Mouse (Mus musculus) CH12.LX (cell line): ENCODE data around the gene Abhd6. TPM values are rescaled to one million over a fixed set of nuclear protein-coding genes. Genes with fewer than 3 reads are reported as not detected.
A peak's percentile ranks its signal among the peaks of the same experiment; 100 is the strongest.

ENCODE experiments used
- DNase-seq: peaks from one replicate; pipeline ENCODE4 v3.0.0-alpha.2; 2013; ENCODE audit errors: extremely low read depth
- H3K27ac ChIP-seq: 2 replicates; pipeline ENCODE4 v1.5.1; 2012; ENCODE audit warnings: low read depth, mild to moderate bottlenecking, control low read depth, moderate library complexity; ENCODE audit not compliant: insufficient read depth
- H3K27me3 ChIP-seq: replicated peaks from 2 replicates; pipeline ENCODE3; 2012; ENCODE audit warnings: inconsistent platforms
- H3K36me3 ChIP-seq, 2 experiments: replicated peaks in 1 of 2; 2 replicates each; pipeline versions ENCODE3 to v1.6.1; 2012; ENCODE audit warnings: inconsistent platforms in 1 of 2, low read length in 1 of 2, mild to moderate bottlenecking in 1 of 2, mixed read lengths in 1 of 2, moderate library complexity in 1 of 2; ENCODE audit not compliant: control insufficient read depth in 1 of 2, insufficient read depth in 1 of 2
- H3K4me1 ChIP-seq, 2 experiments: 2 replicates each; pipeline ENCODE4 v1.6.1; 2012; ENCODE audit warnings: inconsistent platforms in 1 of 2, moderate library complexity in 1 of 2; ENCODE audit not compliant: insufficient read depth in 2 of 2, control insufficient read depth in 1 of 2
- H3K4me2 ChIP-seq: 2 replicates; pipeline ENCODE4 v1.6.1; 2012; ENCODE audit warnings: low read depth, mild to moderate bottlenecking, control low read depth; ENCODE audit not compliant: poor library complexity, insufficient read depth, severe bottlenecking
- H3K4me3 ChIP-seq, 3 experiments: fragments of 150-350 bp in 1 of 3; sonication (generic) in 1 of 3; replicated peaks in 1 of 3; 2 replicates each; pipeline versions ENCODE3 to v1.5.1; 2011 to 2012; ENCODE audit warnings: low read depth in 2 of 3, low read length in 2 of 3, mild to moderate bottlenecking in 2 of 3, moderate library complexity in 2 of 3, control low read depth in 1 of 3, improper control_type of control experiment in 1 of 3, inconsistent platforms in 1 of 3, mixed read lengths in 1 of 3; ENCODE audit not compliant: poor library complexity in 1 of 3
- H3K79me2 ChIP-seq: replicated peaks from 2 replicates; pipeline ENCODE4 v1.6.1; 2012; ENCODE audit warnings: mild to moderate bottlenecking, moderate library complexity; ENCODE audit not compliant: control insufficient read depth, poor library complexity, insufficient read depth, severe bottlenecking; ENCODE audit errors: extremely low read depth
- H3K9ac ChIP-seq: 2 replicates; pipeline ENCODE4 v1.6.1; 2012; ENCODE audit warnings: low read depth, mild to moderate bottlenecking, control low read depth, moderate library complexity; ENCODE audit not compliant: insufficient read depth
- H3K9me3 ChIP-seq: replicated peaks from 2 replicates; pipeline ENCODE3; 2012; ENCODE audit warnings: low read length, inconsistent platforms, mixed read lengths
- CHD1 ChIP-seq: IDR thresholded peaks from 2 replicates; pipeline ENCODE4 v1.6.1; 2012; ENCODE audit warnings: low read depth, low read length, improper control_type of control experiment, inconsistent platforms
- CHD2 ChIP-seq: IDR thresholded peaks from 2 replicates; pipeline ENCODE4 v1.6.1; 2011; ENCODE audit warnings: low read length, improper control_type of control experiment
- ELF1 ChIP-seq: IDR thresholded peaks from 2 replicates; pipeline ENCODE4 v1.6.1; 2014; ENCODE audit warnings: low read depth, mild to moderate bottlenecking, inconsistent platforms, low read length, improper control_type of control experiment
- GABPA ChIP-seq: IDR thresholded peaks from 2 replicates; pipeline ENCODE4 v1.6.1; 2012; ENCODE audit warnings: low read depth, low read length, improper control_type of control experiment, inconsistent platforms; ENCODE audit not compliant: insufficient replicate concordance
- KAT2A ChIP-seq: IDR thresholded peaks from 2 replicates; pipeline ENCODE4 v1.6.1; 2012; ENCODE audit warnings: low read length, improper control_type of control experiment, inconsistent platforms; ENCODE audit not compliant: insufficient replicate concordance
- MEF2A ChIP-seq: IDR thresholded peaks from 2 replicates; pipeline ENCODE4 v1.6.1; 2014; ENCODE audit warnings: low read depth, mild to moderate bottlenecking, inconsistent platforms, low read length, improper control_type of control experiment, borderline replicate concordance
- NELFE ChIP-seq: IDR thresholded peaks from 2 replicates; pipeline ENCODE4 v1.6.1; 2011; ENCODE audit warnings: low read depth, low read length, improper control_type of control experiment
- NRF1 ChIP-seq: IDR thresholded peaks from 2 replicates; pipeline ENCODE4 v1.6.1; 2014; ENCODE audit warnings: low read depth, mild to moderate bottlenecking, inconsistent platforms, low read length, improper control_type of control experiment, moderate library complexity
- PAX5 ChIP-seq: IDR thresholded peaks from 2 replicates; pipeline ENCODE4 v1.6.1; 2012; ENCODE audit warnings: low read length, inconsistent platforms, mixed read lengths
- POLR2A ChIP-seq: IDR thresholded peaks from 2 replicates; pipeline ENCODE4 v1.6.1; 2011; ENCODE audit warnings: low read depth, mild to moderate bottlenecking, improper control_type of control experiment, low read length
- POLR2AphosphoS2 ChIP-seq: IDR thresholded peaks from 2 replicates; pipeline ENCODE4 v1.6.1; 2011; ENCODE audit warnings: low read depth, low read length, improper control_type of control experiment
- RAD21 ChIP-seq: IDR thresholded peaks from 2 replicates; pipeline ENCODE4 v1.6.1; 2011; ENCODE audit warnings: low read depth, mild to moderate bottlenecking, low read length, improper control_type of control experiment, moderate library complexity
- RCOR1 ChIP-seq: conservative IDR thresholded peaks from 2 replicates; pipeline ENCODE4 v1.6.1; 2012; ENCODE audit warnings: low read depth, mild to moderate bottlenecking, inconsistent platforms, low read length, improper control_type of control experiment
- SIN3A ChIP-seq: IDR thresholded peaks from 2 replicates; pipeline ENCODE4 v1.6.1; 2012; ENCODE audit warnings: low read length, improper control_type of control experiment, inconsistent platforms
- TBP ChIP-seq: conservative IDR thresholded peaks from 2 replicates; pipeline ENCODE4 v1.6.1; 2011; ENCODE audit warnings: low read depth, low read length, improper control_type of control experiment
- UBTF ChIP-seq: IDR thresholded peaks from 2 replicates; pipeline ENCODE4 v1.6.1; 2012; ENCODE audit warnings: low read depth, mild to moderate bottlenecking, inconsistent platforms, low read length, improper control_type of control experiment, moderate library complexity
- USF2 ChIP-seq: conservative IDR thresholded peaks from 2 replicates; pipeline ENCODE4 v1.6.1; 2011; ENCODE audit warnings: low read depth, low read length, improper control_type of control experiment
- dilution Hi-C: fragments of 300-500 bp; cut with MboI; formaldehyde crosslinking; loops from 2 replicates; pipeline ENCODE4 v1.14.3; 2020; ENCODE audit warnings: low sequenced_read_pairs; ENCODE audit not compliant: extremely low pct_unique_long_range_greater_than_20kb, extremely low pct_ligation_motif_present
- in situ Hi-C: fragments of 300-500 bp; cut with MboI; formaldehyde crosslinking; loops from 3 replicates; pipeline ENCODE4 v1.14.3; 2019; ENCODE audit warnings: low sequenced_read_pairs, low pct_ligation_motif_present, low pct_unique_long_range_greater_than_20kb, mixed read lengths
- polyA plus RNA-seq: library from polyadenylated mRNA; unstranded; fragments of >175 nt; gene quantifications from 2 replicates; pipeline ENCODE4 v1.2.1, GENCODE M21; 2012; ENCODE audit warnings: low read depth; ENCODE audit not compliant: insufficient read length
- total RNA-seq, 2 experiments: library from RNA; depleted of rRNA; stranded (reverse); fragments of 300-350 nt in 1 of 2; fragments of >200 nt in 1 of 2; gene quantifications; 2 replicates each; pipeline ENCODE4 v1.2.3; 2012 to 2014

The Abhd6 gene
- total and polyA plus RNA-seq, 3 experiments: 31.9 to 55.9 (median 36.0) TPM

- Histone ChIP-seq H3K4me1 (peaks cover 25 to 88% of the 10 kb centered on the region in 2 experiments), H3K27me3 (no peaks in the 10 kb centered on the region), H3K4me2 (peak overlapping the region; percentile 74), H3K9ac (peak overlapping the region; percentile 20; the same call in 1 of the 2 replicates), H3K27ac (peak overlapping the region; percentile 84), H3K36me3 (peaks cover 29 to 48% of the 10 kb centered on the region in 2 experiments), H3K79me2 (no peaks in the 10 kb centered on the region; the same call in 1 of the 2 replicates), H3K4me3 (peak overlapping the region; percentile 25 to 48 (median 27)), H3K9me3 (no peaks in the 10 kb centered on the region)
- in situ Hi-C loops: no loop called here
- TF ChIP-seq POLR2A (peak; percentile 45), NELFE (peak; percentile 54; the same call in 1 of the 2 replicates), CHD2 (0 out of 2 replicates have a peak, but pooled peaks have one; percentile 5), POLR2AphosphoS2 (no peak)
- dilution Hi-C loops: no loop called here
- peak; percentile 87 for DNase-seq
Observed at GRCm38 (mm10) chr14:8045187-8045846, 42.6 kb downstream of the Abhd6 start.

DNA sequence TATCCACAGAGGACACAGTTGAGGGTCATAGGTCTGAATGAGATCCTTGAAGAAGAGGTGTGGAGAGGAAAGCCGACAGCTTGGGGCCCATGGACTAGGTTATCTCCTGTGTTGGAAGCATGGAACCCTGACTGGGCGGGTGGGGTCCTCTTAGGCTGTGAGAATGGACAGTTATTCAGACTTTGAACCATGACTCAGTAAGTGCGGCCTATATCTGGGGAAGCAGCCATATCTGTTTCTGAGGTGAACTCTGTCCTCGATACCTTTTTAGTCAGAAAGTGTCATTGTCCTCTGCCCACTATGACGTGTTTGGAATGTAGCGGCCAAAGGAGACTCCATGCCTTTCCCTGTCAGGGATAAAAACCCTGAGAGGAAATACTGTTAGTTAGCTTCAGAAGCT, 44.1 kb downstream of the Abhd6 start:
- Histone ChIP-seq H3K4me3 (no peak overlapping the region), H3K4me2 (no peak overlapping the region), H3K9ac (no peak overlapping the region), H3K36me3 (peaks cover 35 to 56% of the 10 kb centered on the region in 2 experiments), H3K9me3 (no peaks in the 10 kb centered on the region), H3K27ac (no peak overlapping the region), H3K27me3 (no peaks in the 10 kb centered on the region), H3K4me1 (peaks cover 20 to 83% of the 10 kb centered on the region in 2 experiments), H3K79me2 (peaks cover 3% of the 10 kb centered on the region; the same call in 1 of the 2 replicates)
- in situ Hi-C loops (no loop called here), dilution Hi-C loops (no loop called here)
- TF ChIP-seq SIN3A (no peak), USF2 (no peak), CHD2 (no peak), NRF1 (no peak), POLR2AphosphoS2 (no peak), ELF1 (no peak), RCOR1 (no peak), CHD1 (no peak), UBTF (no peak), GABPA (no peak), MEF2A (no peak), PAX5 (no peak), RAD21 (no peak), KAT2A (no peak), TBP (no peak)
- DNase-seq: no peak
